Mouse (Mus musculus) frontal cortex, adult 2 months (tissue): Measurements from ENCODE around the gene Slc35g1. TPM values are rescaled to one million over a fixed set of nuclear protein-coding genes. Genes with fewer than 3 reads are reported as not detected.

ENCODE experiments used
- polyA plus RNA-seq: library from polyadenylated mRNA; depleted of rRNA; stranded (reverse); fragments of >200 nt; gene quantifications from 2 replicates; pipeline ENCODE4 v1.2.3, GENCODE M21; 2012; rRNA removed

Slc35g1 gene
- polyA plus RNA-seq, 1 experiment, result 2.4 TPM

Other genes starting within 250 kb of the Slc35g1 start
- 26.9 and 27.8 TPM in 2 replicates for gene Fra10ac1, start 171.8 kb upstream of the Slc35g1 start, polyA plus RNA-seq
- gene Lgi1, start 131.4 kb upstream of the Slc35g1 start, polyA plus RNA-seq, result 64.9 and 72.0 TPM in 2 replicates
- gene Plce1, start 85.1 kb downstream of the Slc35g1 start, polyA plus RNA-seq, result 4.7 and 5.5 TPM in 2 replicates